Mouse (Mus musculus) hindbrain, embryonic 10.5 days (tissue): ENCODE measurements at regions not wholly inside any gene's neighbourhood (a gene's known extent, or its start where the extent isn't known, plus 50 kb on each side); places are given as distances from the start of the nearest gene placed in this dataset.

Source experiments
- DNase-seq: peaks from one replicate; pipeline ENCODE4 v3.0.0-alpha.2; 2017; ENCODE audit warnings: low spot score
- H3K27ac ChIP-seq: fragments of 300-500 bp; sonication (generic); 2 replicates; pipeline ENCODE4 v1.5.1; 2016; ENCODE audit warnings: mild to moderate bottlenecking, moderate library complexity
- H3K27me3 ChIP-seq: fragments of 300-500 bp; sonication (generic); 2 replicates; pipeline ENCODE4 v1.6.1; 2016; ENCODE audit warnings: mild to moderate bottlenecking; ENCODE audit not compliant: poor library complexity, insufficient read depth, severe bottlenecking
- H3K36me3 ChIP-seq: fragments of 300-500 bp; sonication (generic); 2 replicates; pipeline ENCODE4 v1.6.1; 2016; ENCODE audit warnings: mild to moderate bottlenecking, moderate library complexity
- H3K4me1 ChIP-seq: fragments of 300-500 bp; sonication (generic); replicated peaks from 2 replicates; pipeline ENCODE4 v1.6.1; 2016; ENCODE audit warnings: mild to moderate bottlenecking
- H3K4me3 ChIP-seq: fragments of 300-500 bp; sonication (generic); 2 replicates; pipeline ENCODE4 v1.5.1; 2016; ENCODE audit warnings: mild to moderate bottlenecking, moderate library complexity
- H3K9me3 ChIP-seq: fragments of 300-500 bp; sonication (generic); 2 replicates; pipeline ENCODE4 v1.6.1; 2016; ENCODE audit warnings: mild to moderate bottlenecking, moderate library complexity
- WGBS: fragments of 180-500 bp; shearing (Covaris S2); methylation state at CpG from one replicate; pipeline ENCODE4 v1.1.7; 2016; 5-methylcytosine and 5-hydroxymethylcytosine counted together

- DNase-seq = no peak
- H3K36me3 ChIP-seq = no peaks in the 10 kb centered on the region
- H3K27me3 ChIP-seq = no peaks in the 10 kb centered on the region
- H3K4me1 ChIP-seq = no peaks in the 10 kb centered on the region
- no peak overlapping the region for H3K27ac ChIP-seq
- 76% methylated on average over 6 of the region's 6 CpGs for WGBS
- H3K4me3 ChIP-seq = no peak overlapping the region
- H3K9me3 ChIP-seq = no peaks in the 10 kb centered on the region
Observed at GRCm38 (mm10) chr1:185834171-185834570, 282.9 kb downstream of the Lyplal1 start.

DNA sequence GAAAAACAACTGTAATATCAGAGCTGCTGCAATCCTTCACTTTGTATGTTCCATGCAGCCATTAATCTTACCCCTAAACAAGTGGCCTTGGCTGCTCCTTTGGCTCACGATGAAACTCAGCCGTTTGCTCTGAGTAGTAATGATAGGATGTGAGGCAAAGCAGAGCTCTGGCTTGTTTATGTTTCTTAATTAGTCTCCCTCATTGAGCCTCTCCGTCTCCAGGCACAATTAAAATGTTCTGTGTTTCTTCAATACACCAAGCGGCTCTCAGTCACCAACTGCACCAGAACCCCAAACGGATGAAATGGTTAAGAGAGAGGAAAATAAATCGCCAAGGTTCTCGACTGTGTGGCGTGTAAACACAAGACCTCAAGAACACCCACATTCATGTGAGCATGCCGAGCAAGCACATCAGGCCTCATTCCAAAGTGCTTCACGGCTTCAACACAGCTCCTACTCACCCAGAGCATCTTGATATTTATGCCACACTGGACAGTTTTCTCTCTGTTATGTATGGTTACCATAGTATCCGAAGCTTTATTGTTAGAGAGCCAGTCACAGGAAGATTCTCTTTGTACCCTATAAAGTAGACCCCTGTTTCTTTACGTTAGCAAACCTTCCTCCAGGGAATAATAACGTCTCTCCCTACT lies 280.4 kb downstream of the Lyplal1 start:
- Histone ChIP-seq H3K36me3 (no peaks in the 10 kb centered on the region), H3K27ac (no peak overlapping the region), H3K9me3 (no peaks in the 10 kb centered on the region), H3K4me1 (no peaks in the 10 kb centered on the region), H3K27me3 (no peaks in the 10 kb centered on the region), H3K4me3 (no peak overlapping the region)
- WGBS = 82% methylated on average over 13 of the region's 13 CpGs
- DNase-seq = no peak

GRCm38 (mm10) chr1:185842481-185842880 lies 274.6 kb downstream of the Lyplal1 start:
- Histone ChIP-seq H3K4me3 (no peak overlapping the region), H3K36me3 (no peaks in the 10 kb centered on the region), H3K27me3 (no peaks in the 10 kb centered on the region), H3K4me1 (no peaks in the 10 kb centered on the region), H3K27ac (no peak overlapping the region), H3K9me3 (no peaks in the 10 kb centered on the region)
- WGBS = 91% methylated on average over 12 of the region's 12 CpGs
- DNase-seq = no peak

- Histone ChIP-seq H3K36me3 (no peaks in the 10 kb centered on the region), H3K27me3 (no peaks in the 10 kb centered on the region), H3K4me1 (no peaks in the 10 kb centered on the region), H3K27ac (no peak overlapping the region), H3K9me3 (no peaks in the 10 kb centered on the region), H3K4me3 (no peak overlapping the region)
- DNase-seq = no peak
- WGBS = 88% methylated on average over 6 of the region's 6 CpGs
Observed at GRCm38 (mm10) chr1:185847161-185847560, 269.9 kb downstream of the Lyplal1 start.

GRCm38 (mm10) chr1:185850590-185850989 lies 266.5 kb downstream of the Lyplal1 start:
- Histone ChIP-seq H3K27ac (no peak overlapping the region), H3K4me3 (no peak overlapping the region), H3K4me1 (no peaks in the 10 kb centered on the region), H3K27me3 (no peaks in the 10 kb centered on the region), H3K36me3 (no peaks in the 10 kb centered on the region), H3K9me3 (no peaks in the 10 kb centered on the region)
- DNase-seq = no peak

GRCm38 (mm10) chr1:185851262-185851893 lies 265.7 kb downstream of the Lyplal1 start:
- Histone ChIP-seq H3K27ac (no peak overlapping the region), H3K36me3 (no peaks in the 10 kb centered on the region), H3K4me1 (no peaks in the 10 kb centered on the region), H3K9me3 (no peaks in the 10 kb centered on the region), H3K4me3 (no peak overlapping the region), H3K27me3 (no peaks in the 10 kb centered on the region)
- no peak for DNase-seq
- 72% methylated on average over 5 of the region's 5 CpGs for WGBS

- 88% methylated on average over 4 of the region's 4 CpGs for WGBS
- H3K9me3 ChIP-seq = no peaks in the 10 kb centered on the region
Observed at GRCm38 (mm10) chr1:185861692-185862091, 255.4 kb downstream of the Lyplal1 start.

GRCm38 (mm10) chr1:185865945-185866344 lies 251.2 kb downstream of the Lyplal1 start:
- H3K27ac ChIP-seq = no peak overlapping the region
- H3K9me3 ChIP-seq = no peaks in the 10 kb centered on the region
- H3K4me1 ChIP-seq = no peaks in the 10 kb centered on the region
- H3K4me3 ChIP-seq = no peak overlapping the region
- no peaks in the 10 kb centered on the region for H3K27me3 ChIP-seq
- no peaks in the 10 kb centered on the region for H3K36me3 ChIP-seq
- no peak for DNase-seq
- WGBS = 78% methylated on average over 11 of the region's 11 CpGs

More at GRCm38 (mm10) chr1:185861692-185862091, 255.4 kb downstream of the Lyplal1 start:
- Histone ChIP-seq H3K4me1 (no peaks in the 10 kb centered on the region), H3K27ac (no peak overlapping the region), H3K36me3 (no peaks in the 10 kb centered on the region), H3K4me3 (no peak overlapping the region), H3K27me3 (no peaks in the 10 kb centered on the region)
- DNase-seq = no peak

DNA sequence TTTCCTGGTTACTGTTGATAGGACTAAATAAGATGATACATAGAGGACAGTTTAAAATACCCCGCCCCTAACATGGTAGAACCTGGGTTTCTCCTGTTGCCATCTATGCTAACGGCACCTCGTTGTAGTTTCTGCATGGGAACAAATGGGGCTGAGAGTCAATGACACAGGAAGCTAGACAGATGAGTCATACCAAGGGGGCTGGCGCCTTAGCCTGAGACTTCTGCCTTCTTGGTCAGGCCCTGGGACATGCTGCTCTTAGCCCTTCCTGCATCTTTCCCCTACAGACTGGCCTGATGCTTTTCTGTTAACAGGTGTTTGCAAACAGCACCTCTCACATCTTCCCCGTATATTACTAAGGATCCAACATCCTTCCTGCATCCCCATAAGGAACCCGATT lies 250.5 kb downstream of the Lyplal1 start:
- Histone ChIP-seq H3K36me3 (no peaks in the 10 kb centered on the region), H3K4me1 (no peaks in the 10 kb centered on the region), H3K4me3 (no peak overlapping the region), H3K27me3 (no peaks in the 10 kb centered on the region), H3K9me3 (no peaks in the 10 kb centered on the region), H3K27ac (no peak overlapping the region)
- WGBS = 92% methylated on average over 6 of the region's 6 CpGs
- no peak for DNase-seq

- no peak overlapping the region for H3K4me3 ChIP-seq
- H3K36me3 ChIP-seq = no peaks in the 10 kb centered on the region
- 92% methylated on average over 4 of the region's 4 CpGs for WGBS
- H3K9me3 ChIP-seq = no peaks in the 10 kb centered on the region
- no peak overlapping the region for H3K27ac ChIP-seq
- no peak for DNase-seq
- no peaks in the 10 kb centered on the region for H3K27me3 ChIP-seq
- H3K4me1 ChIP-seq = no peaks in the 10 kb centered on the region
Observed at GRCm38 (mm10) chr1:185867018-185867417, 250.1 kb downstream of the Lyplal1 start.

DNA sequence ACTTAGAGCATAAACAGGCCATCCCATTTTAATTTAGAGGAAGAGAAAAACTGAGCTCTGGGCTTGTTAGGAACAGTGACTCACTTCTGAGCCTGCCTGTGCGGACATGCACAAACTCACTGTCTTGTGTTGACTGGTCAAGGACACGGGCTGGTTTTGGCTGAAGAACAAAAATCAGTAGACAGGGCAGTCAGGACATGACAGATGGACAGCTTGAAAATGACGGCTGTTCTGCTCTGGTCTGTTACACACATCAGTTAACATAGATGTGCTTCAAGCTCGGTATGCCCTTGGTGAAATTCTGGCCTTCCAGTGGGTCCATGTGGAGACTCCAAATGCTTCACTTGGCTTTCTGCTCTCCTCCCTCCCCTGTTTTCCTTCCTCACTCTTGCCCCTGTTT lies 248.4 kb downstream of the Lyplal1 start:
- no peak for DNase-seq
- Histone ChIP-seq H3K27ac (no peak overlapping the region), H3K4me1 (no peaks in the 10 kb centered on the region), H3K36me3 (no peaks in the 10 kb centered on the region), H3K27me3 (no peaks in the 10 kb centered on the region), H3K4me3 (no peak overlapping the region), H3K9me3 (no peaks in the 10 kb centered on the region)
- WGBS = 89% methylated on average over 4 of the region's 4 CpGs

DNA sequence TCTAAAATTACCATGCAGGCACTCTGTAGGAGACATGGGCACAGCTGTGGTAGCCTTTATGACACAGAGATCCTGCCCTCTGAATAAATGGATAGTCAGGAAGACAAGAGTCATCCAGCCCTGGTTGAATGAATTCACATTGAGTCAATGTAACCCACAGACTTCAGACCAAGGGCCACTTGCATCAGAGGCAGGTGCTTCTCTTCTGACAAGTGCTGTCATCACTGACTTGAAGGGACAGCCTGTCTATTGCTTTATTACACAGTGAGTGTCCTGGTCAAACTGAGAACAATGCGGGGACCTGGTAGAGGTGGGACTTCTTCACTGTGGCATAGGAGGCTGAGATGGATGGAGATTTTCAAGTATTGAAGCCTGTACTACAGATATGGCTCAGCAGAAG lies 230.1 kb downstream of the Lyplal1 start:
- DNase-seq = no peak
- H3K36me3 ChIP-seq = no peaks in the 10 kb centered on the region
- H3K9me3 ChIP-seq = no peaks in the 10 kb centered on the region
- WGBS = 97% methylated on average over 1 of the region's 1 CpGs
- no peak overlapping the region for H3K4me3 ChIP-seq
- no peaks in the 10 kb centered on the region for H3K4me1 ChIP-seq
- no peak overlapping the region for H3K27ac ChIP-seq
- no peaks in the 10 kb centered on the region for H3K27me3 ChIP-seq

DNA sequence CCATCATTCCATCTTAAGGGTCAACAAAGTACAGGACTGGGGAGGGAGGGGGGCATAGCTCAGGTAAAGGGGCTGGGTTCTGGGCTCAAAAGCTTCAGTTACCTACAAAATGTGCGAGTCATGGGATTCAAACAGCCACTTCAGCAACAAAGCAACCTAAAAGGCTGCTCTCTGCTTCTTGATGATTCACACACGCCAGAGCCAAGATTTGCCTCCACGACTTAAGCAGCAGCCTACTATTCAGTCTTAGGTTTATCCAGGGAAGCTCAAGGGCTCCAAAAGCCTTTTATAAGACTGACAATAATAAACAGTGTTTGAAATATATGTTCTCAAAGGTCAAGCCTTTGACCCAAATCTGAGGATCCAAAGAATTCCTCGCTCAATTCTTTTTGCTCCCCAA lies 225.3 kb downstream of the Lyplal1 start:
- no peak for DNase-seq
- H3K4me1 ChIP-seq = 0 out of 2 replicates have a peak, but pooled peaks cover 6% of the 10 kb centered on the region
- whole genome bisulfite sequencing = 82% methylated on average over 4 of the region's 4 CpGs

More for the DNA sequence above, 225.3 kb downstream of the Lyplal1 start:
- H3K9me3 ChIP-seq = no peaks in the 10 kb centered on the region
- H3K4me3 ChIP-seq = no peak overlapping the region
- no peak overlapping the region for H3K27ac ChIP-seq
- H3K36me3 ChIP-seq = no peaks in the 10 kb centered on the region
- no peaks in the 10 kb centered on the region for H3K27me3 ChIP-seq
